Mouse (Mus musculus) WW6 (cell line): ENCODE measurements around the gene Mydgf.

Experiments
- DNase-seq: peaks from one replicate; pipeline ENCODE4 v3.0.0-alpha.2; 2013; ENCODE audit warnings: low read depth, low spot score

Gene Mydgf

DNA sequence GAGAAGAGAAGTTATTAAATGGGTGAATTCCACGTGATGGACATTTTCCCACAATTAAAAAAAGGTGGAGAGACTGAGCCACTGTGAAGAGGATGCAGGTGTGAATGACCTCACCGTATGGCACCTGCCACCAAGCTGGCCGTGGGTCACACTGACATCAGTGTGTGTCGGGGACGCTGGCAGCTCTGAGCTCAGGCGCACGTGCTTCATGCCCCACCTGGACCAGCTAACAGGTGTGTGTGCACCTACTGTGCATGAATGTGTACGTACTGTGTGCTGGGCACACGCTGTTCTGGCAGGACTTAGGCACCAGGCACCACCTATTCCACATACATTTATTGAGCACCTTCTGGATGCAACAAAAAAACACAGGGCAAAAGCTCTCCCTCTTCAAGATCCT is 39.2 kb downstream of the Mydgf start:
- DNase-seq, result no peak

DNA sequence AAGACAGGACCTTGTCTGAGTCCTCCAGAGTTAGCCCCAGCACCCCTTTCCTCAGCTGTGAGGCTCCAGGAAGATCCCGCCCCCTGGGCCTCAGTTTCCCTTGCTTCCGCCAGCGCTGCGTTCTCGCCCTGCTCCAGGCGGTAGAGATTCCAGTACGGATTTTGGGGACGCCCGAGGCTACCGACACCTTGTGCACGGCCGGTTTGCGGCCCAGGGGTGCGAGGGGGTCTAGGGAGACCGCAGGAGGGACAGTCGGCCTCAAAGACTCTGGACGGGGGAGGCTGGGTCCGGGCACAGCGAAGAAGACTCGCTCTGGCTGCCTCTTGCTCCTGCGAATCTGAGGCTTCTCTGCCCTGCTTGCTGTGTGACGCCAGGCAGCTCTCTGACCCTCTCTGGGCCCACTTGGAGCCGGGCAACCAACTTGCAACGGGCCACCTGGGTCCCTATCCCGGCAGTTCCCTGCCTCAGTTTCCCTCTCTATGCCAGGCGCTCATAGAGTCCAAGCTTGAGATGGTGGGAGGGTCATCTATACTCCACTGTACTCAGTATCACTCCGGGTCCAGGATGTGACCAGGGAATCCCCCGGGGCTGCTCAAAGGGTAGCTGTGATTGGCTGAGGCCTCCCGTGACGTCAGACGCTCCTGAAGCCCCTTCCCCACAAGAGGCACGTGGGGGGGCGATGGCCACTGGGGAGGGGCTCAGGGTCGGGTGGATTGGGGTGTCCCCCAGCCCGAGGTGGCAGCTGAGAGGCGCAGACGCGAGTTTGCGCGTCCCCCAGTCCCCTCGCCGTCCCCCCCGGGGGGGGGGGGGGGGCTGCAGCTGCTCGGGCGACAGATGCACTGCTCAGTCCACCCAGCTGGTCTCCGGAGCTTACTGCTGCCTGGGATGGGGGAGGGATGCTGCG is 41.8 kb downstream of the Mydgf start:
- no peak for DNase-seq

DNA sequence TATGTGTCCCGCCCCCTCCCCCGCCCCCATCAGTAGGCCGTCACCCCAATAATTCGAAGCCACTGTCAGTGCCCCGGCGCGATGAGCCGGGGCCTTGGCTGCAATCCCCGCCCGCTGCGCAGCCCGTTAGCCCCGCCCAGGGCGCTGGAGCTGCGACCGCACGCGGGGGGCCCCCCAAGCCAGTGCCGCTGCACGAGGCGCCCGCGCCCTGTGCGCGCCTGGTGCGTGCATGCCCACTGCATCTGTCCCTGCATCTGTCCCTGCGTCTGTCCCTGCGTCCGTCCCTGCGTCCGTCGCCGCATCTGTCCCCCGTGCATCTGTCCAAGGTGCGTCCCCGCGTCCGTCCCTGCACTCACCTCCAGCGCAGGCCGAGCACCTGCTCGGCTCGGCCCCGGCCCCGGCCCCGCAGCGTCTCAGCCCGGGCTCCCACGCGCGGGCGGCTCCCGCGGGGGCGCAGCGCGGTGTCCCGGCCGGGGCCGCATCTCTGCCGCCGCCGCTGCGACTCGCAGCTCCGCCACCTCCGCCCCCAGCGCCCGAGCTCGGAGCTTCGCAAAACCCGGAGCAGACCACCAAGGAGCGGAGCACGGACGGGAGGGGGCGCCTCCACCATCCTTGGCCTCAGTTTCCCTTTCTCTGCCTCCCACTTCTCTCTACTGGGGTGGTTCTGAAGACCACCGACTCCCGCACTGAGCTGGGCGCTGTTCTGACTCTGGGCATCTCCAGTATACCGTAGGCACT is 43.7 kb downstream of the Mydgf start, which contains the start of gene Sema6b:
TSS of gene Sema6b (minus strand) at position 486 of the 738 bp plus-strand sequence.
- DNase-seq, result no peak

GRCm38 (mm10) chr17:56139355-56139754 is 44.4 kb downstream of the Mydgf start:
- DNase-seq, result no peak

- DNase-seq, result no peak
Measured at GRCm38 (mm10) chr17:56137839-56138613, 45.7 kb downstream of the Mydgf start.

- DNase-seq, result no peak
Measured at GRCm38 (mm10) chr17:56136558-56136957, 47.2 kb downstream of the Mydgf start.

DNA sequence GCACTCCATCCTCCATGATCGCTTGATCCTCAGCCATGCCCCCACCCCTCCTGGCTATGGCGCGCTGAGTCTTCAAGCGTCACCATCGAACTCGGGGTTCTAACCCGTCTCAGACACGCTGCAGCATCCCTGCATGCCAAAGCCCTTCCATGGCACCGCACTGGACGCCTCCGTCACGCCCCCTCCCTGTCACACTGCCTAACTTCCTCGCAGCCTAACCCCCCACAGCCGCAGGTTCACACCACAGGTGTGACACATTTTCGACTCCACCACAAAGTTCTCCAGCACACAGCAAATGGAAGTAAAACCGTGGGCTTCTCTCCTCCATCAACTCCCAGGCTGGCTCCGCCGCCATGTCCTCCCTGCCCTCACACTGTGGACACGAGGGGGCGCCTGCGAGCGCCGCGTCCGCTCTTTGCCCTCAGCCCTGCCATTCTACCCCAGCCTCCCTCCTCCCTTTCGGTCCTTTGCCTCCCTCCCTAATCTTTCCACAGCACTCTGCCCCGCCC is 49.2 kb downstream of the Mydgf start:
- DNase-seq, result no peak

DNA sequence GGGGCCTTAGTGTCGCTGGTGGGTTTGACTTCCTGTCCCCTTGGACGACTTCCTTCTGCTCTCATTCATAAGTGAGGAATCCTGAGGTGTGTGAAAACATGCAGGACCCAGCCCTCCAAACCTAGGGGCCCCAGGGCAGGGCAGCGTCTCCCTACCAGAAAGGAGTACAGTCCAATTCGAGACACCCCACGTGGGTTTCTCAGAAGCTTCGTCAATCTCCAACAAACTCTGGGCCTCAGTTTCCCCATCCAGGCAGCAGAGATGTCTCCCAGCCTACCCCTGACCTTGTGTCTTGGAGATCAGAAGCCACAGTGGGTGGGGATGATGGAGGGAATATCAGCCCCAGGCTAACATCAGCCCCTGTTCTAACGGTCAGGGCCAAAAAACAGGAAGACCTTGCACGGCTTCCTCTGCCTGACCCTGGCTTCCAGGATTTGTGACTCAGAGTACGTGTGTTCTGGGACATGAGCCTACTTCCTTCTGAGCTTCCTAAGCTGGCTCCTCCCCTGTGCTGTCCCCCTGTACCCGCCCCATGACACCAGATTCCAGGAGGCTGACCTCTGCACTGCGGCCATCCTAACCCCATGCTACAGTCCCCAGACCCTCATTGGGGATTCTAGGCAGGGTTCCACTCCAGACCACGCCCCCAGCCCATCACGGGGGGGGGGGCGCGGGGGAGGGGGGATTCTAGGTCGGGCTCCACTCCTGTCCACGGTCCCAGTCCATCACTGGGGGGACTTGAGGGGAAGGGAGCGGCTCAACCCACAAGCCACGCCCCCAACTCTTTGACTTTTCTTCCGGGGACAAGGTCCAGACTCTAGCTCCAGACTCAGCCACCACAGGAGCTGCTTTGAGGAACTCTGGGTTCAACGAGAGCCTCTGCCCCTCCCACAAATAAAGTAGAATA is 50.0 kb downstream of the Mydgf start:
- no peak for DNase-seq

DNA sequence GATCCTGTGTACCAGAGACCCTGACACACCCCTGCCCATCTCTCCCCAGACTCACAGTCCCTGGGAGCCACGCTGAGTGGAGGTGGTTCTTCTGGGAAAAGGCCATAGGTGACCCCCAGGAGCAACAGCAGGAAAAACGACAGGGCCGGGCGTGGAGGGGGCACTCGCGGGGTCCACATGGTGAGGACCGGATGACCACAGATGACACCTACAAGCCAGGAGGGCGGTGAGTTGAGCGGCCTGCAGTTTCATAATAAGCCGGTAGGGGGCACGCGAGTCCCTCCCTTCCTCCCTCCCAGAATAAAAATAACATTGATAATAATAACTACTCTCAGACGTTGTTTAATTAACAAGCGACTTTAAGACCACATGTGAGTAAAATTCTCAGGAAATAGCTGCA is 51.1 kb downstream of the Mydgf start:
- DNase-seq, result no peak

DNA sequence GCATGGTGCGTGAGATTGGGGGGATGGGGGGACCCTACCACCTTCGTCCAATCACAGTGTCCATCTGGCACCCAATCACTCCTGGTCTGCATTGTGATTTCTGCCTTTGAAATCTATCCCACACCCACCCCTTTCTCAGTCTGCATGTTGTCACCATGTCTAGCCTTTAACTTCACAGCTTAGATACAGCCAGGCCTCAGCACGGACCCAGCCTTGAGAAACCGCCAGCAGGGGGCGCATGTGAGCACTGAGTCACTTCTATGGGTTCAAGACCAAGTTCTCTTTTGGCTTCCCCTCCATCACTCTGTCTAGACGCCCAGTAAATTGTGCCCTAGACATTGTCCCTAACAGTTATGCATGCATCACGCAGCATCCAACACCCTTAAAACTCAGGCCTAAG is 51.9 kb downstream of the Mydgf start:
- peak; percentile 61 for DNase-seq

GRCm38 (mm10) chr17:56131136-56131535 is 52.6 kb downstream of the Mydgf start:
- DNase-seq, result no peak

GRCm38 (mm10) chr17:56128246-56128645 is 55.5 kb downstream of the Mydgf start:
- no peak for DNase-seq

DNA sequence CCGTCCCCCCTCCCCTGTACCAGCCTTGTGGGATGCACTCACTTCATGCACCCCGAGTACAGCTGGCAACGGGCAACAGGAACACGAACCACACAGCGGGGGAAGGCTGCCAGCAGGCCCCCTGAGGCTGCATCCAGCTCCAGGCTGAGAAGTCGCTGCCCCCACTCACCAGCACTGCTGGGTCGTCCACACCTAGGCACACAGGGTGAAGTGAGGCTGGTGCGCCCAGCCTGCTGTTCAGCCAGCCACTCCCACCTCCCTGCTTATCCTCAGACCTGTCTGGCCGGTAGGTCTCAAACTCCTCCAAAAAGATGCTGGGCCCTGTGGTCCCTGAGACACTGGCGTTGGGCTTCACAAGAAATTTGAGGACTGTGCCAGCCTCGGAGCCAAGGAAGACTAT is 57.5 kb downstream of the Mydgf start:
- DNase-seq, result no peak
